ENCODE assay signal across 35 mouse cellular contexts in the genomic region with DNA sequence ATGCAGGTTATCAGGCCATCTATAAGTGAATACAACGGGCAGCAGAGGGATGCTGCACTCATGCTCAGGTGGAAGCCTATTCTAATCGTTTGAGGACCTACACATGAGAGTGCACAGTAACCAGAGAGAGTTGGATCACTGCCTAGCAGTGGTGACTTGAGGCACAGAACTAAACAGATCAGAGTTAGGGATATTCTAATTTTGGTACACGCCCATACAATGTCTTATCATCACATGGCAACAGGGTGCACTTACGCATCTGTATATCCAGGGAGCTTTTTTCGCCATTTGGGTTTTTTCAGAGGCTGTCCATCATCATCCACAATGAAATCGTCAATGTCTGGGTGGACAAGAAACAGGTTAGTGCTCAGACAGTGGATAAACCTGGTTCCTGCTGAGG.
"Had no signal": no experiment of that assay in that cellular context is flagged by ENCODE, and none has a peak within 500 bp of the region (broad histone marks: within the 10 kb centered on the region; RNA-seq: fewer than 3 reads in every experiment).

No protein-coding gene starts in this region.

- ATAC-seq: hindbrain, embryonic 16.5 days; hindbrain, postnatal 0 days; inflammation-experienced regulatory T-cells, adult 6 months; intestine, embryonic 15.5 days; intestine, embryonic 16.5 days; intestine, postnatal 0 days had no signal

- H3K9me3 ChIP-seq: heart, embryonic 10.5 days; heart, embryonic 12.5 days; heart, embryonic 13.5 days; heart, embryonic 15.5 days; hindbrain, embryonic 10.5 days; hindbrain, embryonic 12.5 days; hindbrain, embryonic 13.5 days; hindbrain, embryonic 15.5 days; intestine, embryonic 15.5 days; kidney, embryonic 15.5 days had no signal

- H3K4me1 ChIP-seq: heart, embryonic 10.5 days; heart, embryonic 12.5 days; heart, embryonic 13.5 days; heart, embryonic 15.5 days; hindbrain, embryonic 10.5 days; hindbrain, embryonic 12.5 days; hindbrain, embryonic 13.5 days; hindbrain, embryonic 15.5 days; intestine, embryonic 15.5 days; kidney, embryonic 15.5 days had no signal

- H3K27ac ChIP-seq: heart, embryonic 10.5 days; heart, embryonic 13.5 days; heart, embryonic 15.5 days; hindbrain, embryonic 10.5 days; hindbrain, embryonic 12.5 days; hindbrain, embryonic 13.5 days; hindbrain, embryonic 14.5 days; hindbrain, embryonic 15.5 days; hindbrain, postnatal 0 days; intestine, embryonic 15.5 days; kidney, embryonic 15.5 days; kidney, postnatal 0 days; layer of hippocampus, adult 2 months had no signal

- H3K4me2 ChIP-seq: heart, embryonic 11.5 days; heart, embryonic 12.5 days; heart, embryonic 13.5 days; heart, embryonic 15.5 days; hindbrain, embryonic 12.5 days; hindbrain, embryonic 13.5 days; hindbrain, embryonic 14.5 days; hindbrain, embryonic 15.5 days; intestine, embryonic 15.5 days; kidney, embryonic 15.5 days had no signal

- DNase-seq: heart, postnatal 10 days; heart, postnatal 14 days; heart, postnatal 36 days; heart, postnatal 4 days; kidney, adult 11 months; kidney, adult 18-20 months; kidney, adult 2 months; kidney, adult 8-10 months; kidney, adult 9 months; kidney, postnatal 10 days; kidney, postnatal 14 days; kidney, postnatal 25 days; kidney, postnatal 36 days; kidney, postnatal 4 days; layer of hippocampus, adult 9-11 months; layer of hippocampus, postnatal 36 days had no signal

- H3K4me3 ChIP-seq: heart, embryonic 10.5 days; heart, embryonic 12.5 days; heart, embryonic 13.5 days; heart, embryonic 15.5 days; hindbrain, embryonic 10.5 days; hindbrain, embryonic 12.5 days; hindbrain, embryonic 13.5 days; hindbrain, embryonic 15.5 days; intestine, embryonic 15.5 days; kidney, embryonic 15.5 days; layer of hippocampus, adult 2 months had no signal

- H3K27me3 ChIP-seq: heart, embryonic 12.5 days; heart, embryonic 13.5 days; heart, embryonic 15.5 days; hindbrain, embryonic 12.5 days; hindbrain, embryonic 13.5 days; hindbrain, embryonic 15.5 days; intestine, embryonic 15.5 days; kidney, embryonic 15.5 days had no signal

- H3K9ac ChIP-seq: heart, embryonic 12.5 days; heart, embryonic 13.5 days; heart, embryonic 15.5 days; hindbrain, embryonic 12.5 days; hindbrain, embryonic 13.5 days; hindbrain, embryonic 14.5 days; hindbrain, embryonic 15.5 days; intestine, embryonic 15.5 days; kidney, embryonic 15.5 days had no signal
